Mouse (Mus musculus) E14TG2a.4 (cell line): ENCODE data around the gene Fbxo21.

Source experiments
- CTCF ChIP-seq: conservative IDR thresholded peaks from 2 replicates; pipeline ENCODE4 v1.5.1; 2014; ENCODE audit warnings: low read length
- POU5F1 ChIP-seq: IDR thresholded peaks from 2 replicates; pipeline ENCODE4 v1.6.1; 2014; ENCODE audit warnings: low read length, borderline replicate concordance

DNA sequence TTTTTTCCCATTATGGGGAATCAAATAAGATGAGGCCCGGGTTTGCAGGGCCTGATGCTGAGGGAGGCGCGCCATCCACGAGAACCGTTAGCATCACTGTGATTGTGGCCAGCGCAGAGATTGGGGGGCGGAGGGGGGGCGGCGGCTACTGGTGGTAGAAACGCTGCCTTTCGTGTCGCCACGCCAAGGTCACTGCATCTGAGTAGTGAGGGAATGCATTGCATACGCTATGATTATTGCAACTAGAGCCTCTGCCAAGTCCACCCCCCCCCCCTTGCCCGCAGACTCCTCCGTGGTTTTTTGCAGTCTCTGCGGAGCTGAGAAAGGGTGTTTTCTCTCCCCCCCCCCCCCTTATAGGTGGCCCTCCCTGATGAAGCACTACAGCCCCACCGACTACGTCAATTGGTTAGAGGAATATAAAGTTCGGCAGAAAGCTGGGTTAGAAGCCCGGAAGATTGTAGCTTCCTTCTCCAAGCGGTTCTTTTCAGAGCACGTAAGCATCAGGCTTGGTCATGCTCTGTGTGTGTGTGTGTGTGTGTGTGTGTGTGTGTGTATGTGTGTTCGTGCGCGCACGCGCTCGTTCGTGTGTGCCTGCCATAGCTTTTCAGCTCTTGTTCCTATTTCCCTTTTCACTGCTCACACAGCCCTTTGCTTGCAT, 1.1 kb downstream of the Fbxo21 start:
- TF ChIP-seq CTCF (no peak), POU5F1 (no peak)
